Mouse (Mus musculus): ENCODE data around the gene Gipc2.
"Not testable (repeated sequence)": the region's sequence is repeated elsewhere in the genome, so short reads cannot be mapped to it uniquely, and the experiment has no call there.

Gipc2 gene

DNA sequence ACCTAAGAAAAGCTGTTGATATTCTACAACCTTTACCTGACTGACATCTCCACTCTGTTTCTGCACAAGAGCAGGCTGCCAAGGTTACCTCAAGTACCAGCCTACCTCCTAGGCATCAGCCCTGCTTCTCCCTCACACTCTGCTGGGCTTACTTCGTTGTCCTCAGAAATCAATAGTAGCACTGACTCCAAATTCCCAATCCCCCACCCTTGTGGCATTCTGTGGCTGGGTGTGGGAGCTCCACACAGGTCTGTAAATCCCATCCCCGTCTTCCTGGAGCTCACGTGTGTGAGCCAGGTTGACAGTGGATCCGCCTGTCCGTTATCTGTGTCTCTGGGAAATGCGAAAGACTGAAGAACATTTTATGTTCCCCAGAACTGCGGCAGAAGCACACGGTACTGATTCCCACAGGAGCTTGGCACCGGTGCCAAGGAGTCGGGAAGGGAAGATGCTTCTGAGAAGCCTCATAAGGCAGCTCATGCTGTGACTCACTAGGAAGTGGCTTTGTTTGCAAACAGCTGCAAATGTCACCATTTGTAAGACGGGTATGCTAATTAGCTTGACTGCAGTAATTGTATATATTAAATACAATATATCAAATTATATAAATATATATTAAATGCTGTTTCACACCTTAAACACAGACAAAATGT, 10.6 kb downstream of the Gipc2 start:
- peak; percentile 45 to 65 for DNase-seq (ENCODE audit: low spot score in 2 of 2)

DNA sequence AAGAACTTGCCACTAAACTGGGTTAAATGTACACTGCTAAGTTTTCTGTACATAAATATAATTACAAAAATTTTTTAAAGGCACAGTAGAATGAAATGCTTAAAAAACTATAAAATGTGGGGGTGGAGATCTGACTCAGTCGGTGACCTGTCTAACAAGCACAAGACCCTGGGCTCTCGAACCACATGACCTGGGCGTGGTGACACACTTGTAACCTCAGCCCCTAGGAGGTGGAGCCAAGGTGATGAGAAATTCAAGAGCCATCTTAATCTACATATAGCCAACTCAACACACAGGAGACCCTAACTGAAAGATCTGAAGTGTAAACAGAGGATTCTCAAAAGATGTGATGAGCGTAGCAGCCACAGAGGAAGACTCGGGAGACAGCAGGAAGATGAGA, 11.9 kb downstream of the Gipc2 start:
- DNase-seq (ENCODE audit: low spot score in 2 of 2): no peak

DNA sequence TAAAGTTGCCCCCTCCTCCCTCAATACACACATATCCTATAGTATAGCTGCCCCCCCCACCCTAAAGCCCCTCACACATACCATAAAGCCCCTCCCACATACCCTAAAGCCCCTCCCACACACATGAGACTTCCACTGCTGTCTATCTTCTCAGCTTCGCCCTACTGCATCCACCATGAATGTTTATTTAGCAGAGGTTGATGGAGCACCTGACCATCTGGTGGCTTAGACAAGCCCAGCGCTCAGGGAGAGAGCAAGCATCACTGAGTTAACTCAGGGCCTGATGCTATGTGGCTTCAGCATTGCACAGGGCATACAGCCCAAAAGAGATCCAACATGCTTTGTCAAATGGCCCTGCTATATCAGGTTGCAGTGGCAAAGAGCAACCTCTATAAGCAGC, 12.9 kb downstream of the Gipc2 start:
- no peak for DNase-seq (ENCODE audit: low spot score in 2 of 2)

DNA sequence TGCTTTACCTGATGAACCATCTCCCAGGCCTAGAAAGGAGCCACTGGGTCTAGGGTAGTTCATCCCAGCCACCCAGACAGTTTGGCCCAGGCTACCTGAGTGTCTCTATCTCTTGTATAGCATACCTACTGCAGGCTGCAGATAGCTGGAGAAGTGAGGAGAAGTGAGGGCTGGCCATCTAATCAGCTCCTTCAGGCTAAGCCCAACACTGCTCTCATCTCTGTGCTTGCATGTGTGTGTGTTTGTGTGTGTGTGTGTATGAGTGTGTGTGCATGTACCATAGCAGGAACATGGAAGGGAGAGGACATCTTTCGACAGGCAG, 13.6 kb downstream of the Gipc2 start:
- DNase-seq (ENCODE audit: low spot score in 2 of 2): no peak

DNA sequence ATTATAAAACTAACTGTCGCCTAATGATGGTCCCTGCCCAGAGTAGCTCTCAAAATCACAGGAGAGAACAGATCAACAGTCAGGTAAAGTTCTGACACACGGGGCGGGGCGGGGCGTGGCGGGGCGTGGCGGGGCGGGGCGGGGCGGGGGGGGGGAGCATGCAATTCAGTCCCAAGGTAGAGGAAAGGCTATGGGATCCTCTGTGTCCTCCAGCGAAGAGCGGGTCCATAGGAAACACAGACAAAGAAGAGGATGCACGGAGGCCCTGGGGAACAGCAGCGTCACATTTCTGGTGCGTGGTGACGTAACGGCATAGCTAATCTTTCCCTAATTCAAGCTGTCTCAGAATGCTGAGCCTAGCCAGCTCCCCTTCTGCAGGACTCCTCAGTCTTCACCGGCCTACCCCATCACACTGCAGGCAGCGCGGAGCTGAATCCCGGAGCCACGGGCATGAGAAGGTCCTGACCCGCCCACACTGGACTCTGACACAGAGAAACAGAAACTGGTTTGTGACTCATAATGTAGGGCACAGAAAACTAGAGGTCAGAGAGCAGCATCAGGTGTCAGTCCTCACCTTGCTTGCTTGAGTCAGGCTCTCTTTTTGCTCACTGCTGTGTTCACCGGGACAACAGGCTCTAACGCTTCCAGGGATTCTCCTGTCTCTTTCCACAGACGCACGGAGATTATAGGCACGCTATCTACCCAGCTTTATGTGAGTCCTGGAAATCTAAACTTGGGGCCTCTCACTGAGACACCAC, 14.1 kb downstream of the Gipc2 start:
- no peak for DNase-seq (ENCODE audit: low spot score in 2 of 2)

DNA sequence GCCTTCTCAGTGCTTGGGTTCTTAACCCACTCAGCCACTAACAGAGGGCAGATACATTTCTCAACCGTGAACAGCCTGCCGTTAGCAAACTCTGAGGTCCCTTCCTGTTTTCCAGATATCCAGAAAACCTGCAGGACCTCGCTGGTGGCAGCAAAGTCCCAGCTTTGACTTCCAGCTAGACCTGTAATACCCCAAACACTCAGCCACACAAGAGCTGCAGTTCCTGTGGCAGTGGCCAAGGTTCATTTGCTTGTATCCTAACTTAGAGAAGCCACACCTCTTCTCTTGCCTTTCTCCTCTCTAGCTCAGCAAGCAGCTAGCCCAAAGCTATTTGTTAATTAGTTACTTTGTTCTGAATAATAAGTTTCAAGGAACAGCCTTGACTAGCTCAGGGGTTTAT, 16.2 kb downstream of the Gipc2 start:
- no peak for DNase-seq (ENCODE audit: low spot score in 2 of 2)

DNA sequence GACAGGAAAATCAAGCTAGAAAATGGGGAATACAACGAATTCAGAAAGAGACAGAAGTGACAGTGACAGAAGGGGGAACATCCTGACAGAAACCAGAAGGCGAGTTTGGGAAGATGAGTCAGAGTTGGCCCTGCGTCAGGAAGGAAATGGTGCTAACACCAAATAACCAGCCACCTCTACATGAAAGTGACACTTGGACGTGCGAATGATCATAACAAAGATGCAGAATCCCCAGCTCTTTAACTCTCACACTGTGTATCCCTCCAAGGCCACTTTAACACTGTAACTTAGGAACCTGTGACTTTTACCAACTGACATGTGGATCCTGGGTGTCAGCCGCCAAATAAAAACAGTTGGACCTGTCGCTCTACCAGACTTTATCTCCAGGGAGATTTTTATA, 16.6 kb downstream of the Gipc2 start:
- DNase-seq (ENCODE audit: low spot score in 2 of 2): no peak

DNA sequence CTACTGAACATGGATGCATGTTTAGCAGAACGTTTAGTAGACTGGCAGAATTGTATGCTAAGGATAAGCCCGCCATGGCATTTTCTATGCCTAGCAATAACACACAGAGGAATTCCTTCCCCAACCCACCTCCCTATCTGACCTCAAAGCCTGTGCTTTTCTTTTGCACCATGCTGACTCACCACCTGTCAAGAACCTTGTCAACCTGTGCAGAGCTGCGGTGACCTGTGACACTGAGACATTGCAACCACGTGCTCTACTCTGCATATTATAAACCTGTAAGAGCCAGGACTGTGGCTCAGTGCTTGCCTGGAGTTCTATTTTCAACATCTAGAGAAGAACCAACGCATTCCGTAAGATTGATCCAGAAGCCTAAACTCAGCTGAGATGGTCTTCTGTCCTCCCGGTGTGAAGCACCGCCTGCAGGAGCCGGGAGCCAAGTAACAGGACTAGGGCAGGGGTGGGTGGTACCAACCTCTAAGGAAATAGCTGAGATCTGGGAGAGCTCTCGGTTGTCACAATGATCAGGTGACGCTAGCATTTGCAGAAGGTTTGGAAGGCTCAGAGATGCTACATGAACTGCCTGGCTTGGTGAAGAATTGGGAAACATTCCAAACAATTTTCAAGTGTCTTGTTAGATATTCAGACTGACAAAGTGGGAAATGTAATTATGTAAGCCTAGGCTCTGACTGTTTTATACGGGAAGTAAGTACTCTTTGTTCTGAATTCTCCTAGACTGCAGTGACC, 18.8 kb downstream of the Gipc2 start:
- DNase-seq (ENCODE audit: low spot score in 2 of 2): no peak

DNA sequence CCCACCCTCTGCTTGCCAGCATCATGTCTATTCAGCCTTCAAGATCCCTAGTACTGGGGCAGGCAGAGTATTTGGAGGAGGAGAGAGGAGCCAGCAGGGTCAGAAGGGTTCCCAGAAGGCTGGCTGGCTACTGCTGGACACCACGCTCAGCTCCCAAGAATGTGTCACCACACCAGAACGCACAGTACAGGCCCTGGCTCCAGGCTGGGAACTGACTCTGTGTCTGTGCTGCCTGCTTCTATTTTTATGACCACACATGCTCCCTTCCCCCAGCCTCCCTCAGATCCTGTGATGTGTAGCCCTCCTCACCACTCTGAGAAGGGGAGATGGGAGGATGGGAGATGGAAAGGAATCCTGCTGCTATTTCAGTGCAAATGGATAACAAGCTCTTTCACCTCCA, 20.8 kb downstream of the Gipc2 start:
- DNase-seq (ENCODE audit: low spot score in 2 of 2): peak in 1 of 2 experiments; percentile 49

DNA sequence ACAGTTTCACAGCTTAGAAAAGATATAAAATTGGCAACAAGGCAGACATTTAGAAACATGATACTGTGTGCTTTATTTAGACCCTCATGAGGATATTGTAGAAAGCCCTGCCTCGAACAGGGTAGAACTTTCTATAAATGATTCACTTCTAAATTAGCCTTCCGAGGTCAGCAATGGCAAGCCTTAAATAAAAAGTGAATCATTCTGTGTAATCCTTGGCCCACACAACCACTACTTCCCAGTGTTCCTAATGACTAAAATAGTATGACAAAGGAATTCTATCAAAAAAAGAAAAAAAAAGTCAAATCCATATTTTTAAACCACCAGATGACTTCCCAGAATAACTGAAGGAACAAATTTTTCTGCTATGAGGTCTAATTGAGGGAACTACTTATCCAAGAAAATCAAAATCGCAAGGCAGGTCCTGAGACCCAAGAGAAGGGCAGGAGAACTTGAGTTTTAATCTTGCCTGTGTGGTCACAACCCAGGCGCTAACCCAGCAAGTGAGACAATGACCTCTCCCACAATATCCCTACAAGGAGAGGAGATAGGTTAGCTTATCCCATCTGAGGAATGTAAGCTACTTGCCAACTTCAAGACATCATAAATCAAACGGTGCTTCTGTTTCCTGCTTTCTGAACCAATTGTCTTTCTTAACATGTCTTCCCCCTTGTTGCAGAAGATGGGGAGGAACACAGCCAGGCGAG, 22.9 kb downstream of the Gipc2 start:
- DNase-seq (ENCODE audit: low spot score in 2 of 2): no peak

DNA sequence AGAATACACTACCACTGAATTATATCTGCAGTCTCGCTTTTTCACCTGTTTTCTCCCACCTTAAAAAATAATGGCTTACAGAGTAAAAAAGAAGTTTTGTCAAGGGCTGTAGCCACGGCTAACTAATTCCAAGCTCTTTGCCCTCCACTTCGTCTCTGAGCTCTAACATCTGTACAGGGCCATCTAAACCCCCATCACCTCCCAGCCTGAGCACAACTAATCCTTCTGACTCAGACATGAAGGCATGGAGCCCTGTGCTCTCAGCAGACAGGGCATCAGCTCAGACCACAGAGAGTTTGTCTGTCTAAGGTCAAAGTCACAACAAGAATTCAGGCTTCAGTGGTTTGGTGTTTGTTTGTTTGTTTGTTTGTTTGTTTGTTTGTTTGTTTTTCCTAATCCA, 23.9 kb downstream of the Gipc2 start:
- no peak for DNase-seq (ENCODE audit: low spot score in 2 of 2)

DNA sequence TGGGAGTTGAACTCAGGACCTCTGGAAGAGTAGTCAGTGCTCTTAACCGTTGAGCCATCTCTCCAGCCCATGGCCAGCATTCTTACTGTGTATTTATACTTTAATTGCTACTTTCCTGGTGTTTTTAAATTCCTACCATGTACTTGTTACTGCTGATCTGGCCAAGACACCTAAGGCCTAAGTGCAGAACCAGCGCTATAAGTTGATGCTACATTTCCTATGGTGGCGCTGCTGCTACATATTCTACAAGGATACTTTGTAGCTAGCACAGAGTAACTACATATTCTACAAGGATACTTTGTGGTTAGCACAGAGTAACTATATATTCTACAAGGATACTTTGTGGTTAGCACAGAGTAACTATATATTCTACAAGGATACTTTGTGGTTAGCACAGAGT, 26.7 kb downstream of the Gipc2 start:
- DNase-seq (ENCODE audit: low spot score in 2 of 2): not testable (repeated sequence)

DNA sequence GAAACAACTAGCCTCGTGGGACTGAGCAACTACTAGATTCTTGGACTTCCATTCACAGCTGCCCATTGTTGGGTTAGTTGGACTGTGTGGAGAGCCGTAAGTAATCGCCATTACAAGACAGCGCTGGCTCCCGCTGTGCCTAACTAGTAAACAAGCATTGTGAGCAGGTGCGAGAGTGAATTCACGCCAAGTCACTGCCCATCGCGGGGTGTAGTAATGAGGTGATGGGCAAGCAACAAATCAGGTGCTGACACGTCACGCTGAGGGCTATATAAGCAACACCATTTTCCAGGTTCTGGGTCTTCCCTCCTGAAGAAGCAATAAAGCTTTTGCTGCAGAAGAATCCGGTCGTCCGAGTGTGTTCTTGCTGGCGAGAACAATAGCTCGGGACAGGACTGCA, 29.9 kb downstream of the Gipc2 start:
- not testable (repeated sequence) for DNase-seq (ENCODE audit: low spot score in 2 of 2)

DNA sequence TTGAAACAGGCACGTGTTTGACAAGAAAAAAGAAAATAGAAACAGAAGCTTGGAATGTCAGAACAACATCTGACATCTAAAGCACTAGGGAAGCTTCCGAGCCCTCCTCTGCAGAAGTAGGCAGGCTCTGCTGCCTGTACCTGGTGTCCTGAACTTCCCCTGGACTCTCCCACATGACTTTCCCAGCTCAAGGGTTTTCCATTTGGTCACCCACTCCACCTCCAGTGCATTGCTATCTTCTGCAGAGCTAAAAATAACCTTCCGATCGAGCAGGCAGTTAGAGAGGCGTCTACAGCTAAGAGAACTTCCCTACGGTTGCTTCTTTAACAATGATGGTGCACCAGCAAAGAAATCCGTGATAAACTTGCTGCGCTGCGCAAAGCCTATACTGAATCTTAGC, 32.4 kb downstream of the Gipc2 start:
- DNase-seq (ENCODE audit: low spot score in 2 of 2): no peak

DNA sequence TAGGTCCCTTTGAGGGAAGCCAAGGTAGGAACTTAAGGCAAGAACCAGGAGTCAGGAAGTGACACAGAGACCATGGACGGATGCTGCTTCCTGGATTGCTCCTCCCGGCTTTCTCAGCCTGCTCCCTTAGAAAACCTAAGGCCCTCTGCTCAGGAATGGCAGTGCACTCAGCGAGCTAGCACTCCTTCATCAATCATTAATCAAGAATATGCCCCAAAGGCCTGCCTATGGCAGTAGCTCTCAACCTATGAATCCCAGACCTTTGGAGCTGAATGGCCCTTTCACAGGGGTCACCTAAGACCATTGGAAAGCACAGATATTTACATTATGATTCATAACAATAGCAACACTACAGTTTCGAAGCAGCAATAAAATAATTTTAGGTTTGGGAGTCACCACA, 35.1 kb downstream of the Gipc2 start:
- DNase-seq (ENCODE audit: low spot score in 2 of 2): no peak

DNA sequence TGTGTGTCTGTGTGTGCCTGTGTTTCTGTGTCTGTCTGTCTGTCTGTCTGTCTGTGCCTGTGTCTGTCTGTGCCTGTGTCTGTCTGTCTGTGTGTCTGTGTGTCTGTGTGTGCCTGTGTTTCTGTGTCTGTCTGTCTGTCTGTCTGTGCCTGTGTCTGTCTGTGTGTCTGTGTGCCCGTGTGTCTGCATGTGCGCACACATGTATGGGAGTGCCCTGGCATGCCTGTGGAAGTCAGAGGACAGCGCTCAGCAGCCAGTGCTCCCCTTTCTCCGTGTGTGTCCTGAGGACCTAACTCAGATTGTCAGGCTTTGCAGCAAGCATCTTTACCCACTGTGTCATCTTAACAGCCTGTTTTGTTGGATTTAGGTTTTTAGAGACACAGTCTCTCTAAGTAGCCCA, 36.6 kb downstream of the Gipc2 start:
- DNase-seq (ENCODE audit: low spot score in 2 of 2): not testable (repeated sequence)

DNA sequence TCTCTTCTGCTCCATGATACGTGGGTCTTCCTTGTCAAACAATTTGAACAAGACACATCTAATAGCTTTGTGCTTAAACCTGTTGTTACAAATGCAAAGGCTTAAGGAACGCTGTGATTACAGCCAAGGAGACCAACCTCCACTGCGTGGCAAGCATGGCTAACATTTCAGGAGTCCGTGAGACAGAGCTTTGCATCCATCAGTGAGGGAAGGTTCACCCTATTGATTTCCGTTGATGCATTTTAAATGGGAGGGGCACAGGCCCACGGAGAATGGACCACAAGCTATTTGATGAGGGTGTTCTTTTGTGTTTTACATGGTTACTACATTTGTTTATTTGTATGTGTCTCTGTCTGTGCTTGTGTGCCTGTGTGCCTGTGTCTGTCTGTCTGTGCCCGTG, 37.4 kb downstream of the Gipc2 start:
- DNase-seq (ENCODE audit: low spot score in 2 of 2): no peak

DNA sequence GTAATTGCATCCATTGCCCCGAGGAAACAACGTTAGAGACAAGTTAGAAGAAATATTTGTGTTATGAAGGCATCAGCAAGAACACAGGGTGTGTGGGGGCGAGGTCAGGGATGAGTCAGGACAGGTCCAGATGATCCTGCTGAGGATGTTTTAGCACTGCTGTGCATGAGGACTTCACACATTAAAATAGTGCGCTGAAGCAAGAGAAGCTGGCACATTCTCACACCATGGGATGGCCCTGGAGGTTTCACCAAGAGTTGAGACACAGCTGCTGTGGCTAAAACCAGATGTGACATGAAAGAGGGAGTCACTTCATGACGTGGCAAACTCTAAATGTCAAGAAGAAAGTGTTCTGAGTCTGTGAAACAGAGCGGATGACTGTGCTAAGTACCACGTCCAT, 38.9 kb downstream of the Gipc2 start:
- DNase-seq (ENCODE audit: low spot score in 2 of 2): no peak

DNA sequence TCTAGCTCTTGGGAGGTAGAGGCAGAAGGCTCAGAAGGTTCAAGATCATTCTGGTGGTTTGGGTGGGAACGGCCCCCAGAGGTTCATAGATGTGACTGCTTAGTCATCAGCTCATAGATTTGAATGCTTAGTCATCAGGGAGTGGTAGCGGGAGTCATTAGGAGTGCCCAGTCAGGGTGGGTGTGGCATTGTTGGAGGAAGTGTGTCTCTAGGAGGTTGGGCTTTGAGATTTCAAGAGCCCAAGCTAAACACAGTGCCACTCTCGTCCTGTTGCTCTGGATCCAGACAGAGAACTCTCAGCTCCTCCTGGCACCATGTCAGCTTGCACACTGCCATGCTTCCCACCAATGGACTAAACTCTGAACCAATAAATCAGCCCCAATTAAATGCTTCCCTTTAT, 43.3 kb downstream of the Gipc2 start:
- DNase-seq (ENCODE audit: low spot score in 2 of 2): no peak

DNA sequence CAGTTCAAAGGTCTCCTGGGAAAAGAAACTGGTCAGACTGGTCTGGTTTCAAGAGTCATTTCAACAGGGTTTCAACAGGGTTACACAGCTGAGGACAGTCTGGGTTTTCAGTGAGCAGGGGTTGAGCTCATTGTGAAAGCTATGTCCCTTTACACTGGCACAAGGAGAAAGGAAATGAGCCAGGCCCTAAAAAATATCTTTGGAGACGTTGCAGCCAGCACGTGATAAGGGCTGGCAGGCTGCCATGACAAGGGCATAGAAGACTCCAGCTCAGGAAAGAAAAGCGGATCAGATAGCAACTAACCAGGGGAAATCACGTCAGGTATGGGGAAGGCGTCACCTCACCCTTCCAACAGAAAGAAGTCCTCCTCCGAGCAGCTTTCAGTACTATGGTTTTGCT, 43.9 kb downstream of the Gipc2 start:
- DNase-seq (ENCODE audit: low spot score in 2 of 2): no peak

DNA sequence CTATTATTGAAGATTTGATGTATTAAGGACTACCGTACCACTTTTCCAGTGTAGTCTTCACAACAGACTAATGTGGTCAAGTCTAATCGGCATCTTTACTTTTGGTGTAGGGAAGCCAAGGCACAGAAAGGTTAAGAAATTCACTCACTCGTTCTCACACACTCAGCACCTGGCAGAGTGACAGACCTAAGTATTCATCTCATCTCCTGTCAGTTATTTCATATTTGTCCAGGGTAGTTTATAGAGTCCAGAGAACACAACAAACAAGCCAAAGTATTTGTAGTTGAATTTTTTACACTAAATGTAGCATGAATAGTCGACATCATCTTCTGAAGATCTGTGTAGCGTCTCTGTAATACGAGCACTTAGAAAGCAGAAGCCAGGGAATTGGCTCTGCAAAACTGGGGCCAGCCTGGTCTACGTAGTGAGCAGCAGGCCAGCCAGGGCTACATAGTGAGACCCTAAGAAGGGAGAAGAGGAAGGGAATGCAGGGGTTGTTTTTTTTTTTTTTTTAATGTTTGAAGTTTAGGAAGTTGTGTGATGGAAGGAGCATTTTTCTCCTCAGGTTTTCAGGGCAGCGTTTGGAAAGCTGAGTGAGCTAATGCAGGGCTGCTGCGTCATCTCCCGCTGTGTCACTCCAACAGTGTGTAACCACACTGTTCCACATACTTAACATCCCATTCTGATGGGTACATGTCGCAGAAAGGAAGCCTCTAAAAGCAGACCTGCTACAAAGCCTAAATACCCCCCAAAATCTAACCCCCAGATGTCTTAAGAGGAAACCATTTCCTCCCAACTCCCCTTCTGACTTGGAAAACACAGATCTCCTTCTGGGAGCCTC, 44.6 kb downstream of the Gipc2 start:
- DNase-seq (ENCODE audit: low spot score in 2 of 2): no peak

DNA sequence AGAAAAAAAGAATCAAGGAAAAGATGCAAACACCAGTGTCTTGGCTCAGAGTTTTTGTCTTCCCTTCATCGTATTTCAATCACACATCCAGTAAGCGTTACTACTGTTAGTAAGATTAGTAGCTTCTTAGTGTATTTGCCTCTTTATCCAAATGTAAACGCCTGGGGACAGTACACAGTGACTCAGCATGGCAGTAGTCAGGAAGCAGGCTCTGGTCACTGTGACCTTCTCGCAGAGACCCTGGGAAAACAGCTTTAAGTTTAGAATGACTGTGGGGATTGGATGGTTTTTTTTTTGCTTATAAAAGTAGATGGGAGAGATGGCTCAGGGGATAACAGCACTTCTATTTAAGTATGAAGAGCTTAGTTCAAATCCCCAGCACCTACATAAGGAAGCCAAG, 46.0 kb downstream of the Gipc2 start:
- DNase-seq (ENCODE audit: low spot score in 2 of 2): no peak
